Mouse (Mus musculus): ENCODE results near the gene Rassf8.

Gene Rassf8

DNA sequence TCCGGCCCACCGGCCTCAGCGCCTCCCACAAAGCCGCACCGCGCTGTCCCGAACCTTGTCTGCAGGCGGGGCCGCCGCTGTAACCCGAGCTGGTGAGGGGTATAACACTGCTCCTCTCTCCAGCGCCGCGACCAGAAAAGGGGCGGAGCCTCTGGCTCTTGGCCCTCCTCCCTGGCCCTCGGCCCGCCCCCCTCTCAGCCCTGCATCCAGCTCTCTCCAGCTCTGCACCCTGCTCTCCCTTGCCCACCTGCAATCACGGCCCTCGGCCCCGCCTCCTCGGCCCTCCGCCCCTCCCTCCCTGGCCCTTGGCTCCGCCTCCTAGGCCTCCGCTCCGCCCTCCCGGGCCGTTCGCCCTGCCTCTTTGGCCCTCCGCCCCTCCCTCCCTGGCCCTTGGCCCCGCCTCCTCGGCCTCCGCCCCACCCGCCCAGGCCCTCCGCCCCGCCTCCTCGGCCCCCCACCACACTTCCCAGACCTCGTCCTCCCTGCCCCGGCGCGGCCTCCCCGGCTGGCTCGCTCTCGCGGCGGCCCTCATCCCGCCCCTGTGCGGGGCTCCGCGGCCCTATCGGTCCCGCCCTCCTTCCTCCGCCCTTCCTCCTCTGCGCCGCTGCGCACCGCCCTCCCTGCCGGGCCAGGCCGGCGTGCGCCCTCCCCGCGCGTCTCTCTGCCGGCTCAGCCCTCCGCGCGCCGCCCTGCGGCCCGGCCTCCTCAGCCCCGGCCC lies at the start of gene Rassf8:
Gene Rassf8, plus strand, starts transcription at position 617 of the 718 bp plus-strand sequence.
- DNase-seq (ENCODE audit: low spot score in 2 of 2): peak; percentile 71 to 73

DNA sequence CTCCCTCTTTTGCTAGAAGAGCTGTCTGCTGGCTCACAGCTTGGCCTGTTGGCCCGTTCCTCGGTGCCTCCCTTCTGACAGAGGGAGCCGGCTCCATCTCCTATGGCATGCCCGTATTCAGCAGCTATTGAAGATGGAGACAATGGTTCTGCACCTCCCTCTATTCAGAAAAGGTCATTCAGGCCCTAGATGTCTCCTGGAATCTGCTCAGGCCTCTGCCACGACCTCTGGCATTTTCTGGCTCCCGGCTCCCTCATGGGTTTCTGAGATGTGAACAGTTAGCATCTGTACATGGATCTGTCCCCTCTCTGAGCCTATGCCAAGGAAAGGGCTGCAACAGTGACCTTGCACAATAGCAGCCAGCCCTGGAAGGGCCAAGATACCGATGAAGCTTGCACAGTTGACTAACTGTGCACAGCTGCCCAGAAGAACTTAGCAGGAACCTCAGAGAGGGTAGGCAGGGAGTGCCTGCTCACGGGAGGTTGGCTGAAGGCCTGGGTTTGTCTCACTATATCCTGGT lies 45.5 kb upstream of the Rassf8 start:
- DNase-seq (ENCODE audit: low spot score in 2 of 2): no peak

DNA sequence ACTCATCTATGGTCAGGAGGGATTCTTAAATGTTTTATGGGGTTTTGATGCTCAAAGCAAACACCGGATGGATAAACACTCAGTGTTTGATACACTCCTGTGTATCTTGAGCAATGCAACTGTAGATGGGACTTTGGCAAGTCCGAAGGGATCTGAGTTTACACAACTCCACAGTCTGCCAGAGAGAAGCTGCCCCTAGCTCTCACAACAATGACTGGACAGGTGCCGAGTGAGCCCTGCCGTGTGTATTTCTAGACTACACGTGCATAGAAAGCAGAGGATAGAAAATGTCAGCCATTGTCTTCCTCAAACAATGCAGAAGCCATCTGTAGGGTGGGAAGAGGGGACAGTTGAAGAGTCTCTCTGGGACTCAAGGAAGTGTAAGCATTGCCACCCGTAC lies 42.9 kb upstream of the Rassf8 start:
- DNase-seq (ENCODE audit: low spot score in 2 of 2): no peak

DNA sequence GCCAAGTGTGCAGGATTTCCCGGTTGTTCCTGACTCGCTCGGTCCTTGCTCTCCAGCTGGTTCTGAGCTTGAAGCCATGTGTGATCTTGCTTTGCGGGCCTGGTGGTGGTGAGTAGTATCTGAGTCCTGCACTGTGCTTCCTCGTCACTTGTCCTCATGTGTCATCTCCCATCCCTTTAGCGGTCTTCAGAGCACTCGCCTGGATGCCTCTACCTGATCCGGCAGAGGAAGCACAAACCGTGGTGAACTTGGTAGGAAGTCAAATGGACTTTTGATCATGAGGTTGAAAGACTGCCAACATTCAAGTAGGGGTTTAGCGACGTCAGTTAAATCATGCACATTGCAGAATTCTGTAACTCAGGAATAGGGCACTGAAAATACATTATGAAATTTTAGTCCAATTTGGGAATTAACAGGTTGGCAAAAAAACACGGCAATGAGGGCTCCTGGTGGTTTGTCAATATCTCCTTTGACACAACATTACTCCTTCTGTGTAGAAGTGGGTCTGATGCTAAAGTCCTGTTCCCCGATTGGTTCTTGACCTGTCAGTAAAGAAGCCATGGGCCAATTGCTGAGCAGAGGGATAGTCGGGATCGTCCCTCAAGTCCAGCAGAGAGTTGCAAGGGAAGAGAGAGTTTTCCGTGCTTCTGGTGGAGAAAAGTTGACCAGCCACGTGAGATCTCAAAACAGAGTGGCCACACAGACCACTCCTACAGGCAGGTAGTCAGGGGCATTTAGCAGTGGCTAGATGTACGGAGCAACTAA lies 36.4 kb upstream of the Rassf8 start:
- no peak for DNase-seq (ENCODE audit: low spot score in 2 of 2)

DNA sequence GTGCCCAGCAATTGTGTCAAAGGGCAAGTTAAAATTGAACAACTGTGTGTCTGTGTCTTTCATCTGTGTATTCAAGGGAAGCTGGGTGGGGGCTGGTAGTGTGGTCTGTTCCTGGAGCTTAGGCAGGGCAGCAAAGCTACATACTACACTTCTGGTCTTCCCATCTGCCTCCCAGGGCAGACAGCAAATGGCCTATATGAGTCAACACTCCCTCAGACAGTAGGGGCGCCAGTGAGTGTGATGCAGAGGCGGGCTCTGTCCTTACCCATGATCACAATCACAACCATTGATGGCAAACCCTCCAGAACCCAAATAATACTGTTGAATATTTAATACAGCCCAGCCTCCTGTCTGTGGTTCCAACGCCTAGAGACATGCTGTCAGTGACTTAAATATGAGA lies 35.8 kb upstream of the Rassf8 start:
- DNase-seq (ENCODE audit: low spot score in 2 of 2): no peak

DNA sequence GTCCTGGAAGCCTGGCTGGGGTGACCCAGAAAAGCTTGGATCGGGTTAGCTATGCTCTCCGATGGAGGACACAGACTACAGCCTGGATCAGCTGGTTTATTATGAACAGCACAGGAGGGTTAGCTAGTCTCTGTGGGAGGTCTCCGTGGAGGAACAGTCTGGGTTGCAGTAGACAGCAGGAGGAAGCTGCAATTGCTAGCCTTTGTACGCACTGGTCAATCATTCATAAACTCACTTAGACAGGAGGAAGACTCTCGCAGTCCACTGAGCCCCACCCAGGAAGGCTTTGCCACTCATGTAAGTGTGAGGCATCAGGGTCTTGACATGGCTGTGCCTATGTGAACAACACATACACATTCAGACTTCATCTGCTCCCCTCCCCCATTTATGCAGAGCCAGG lies 35.2 kb upstream of the Rassf8 start:
- DNase-seq (ENCODE audit: low spot score in 2 of 2): no peak

DNA sequence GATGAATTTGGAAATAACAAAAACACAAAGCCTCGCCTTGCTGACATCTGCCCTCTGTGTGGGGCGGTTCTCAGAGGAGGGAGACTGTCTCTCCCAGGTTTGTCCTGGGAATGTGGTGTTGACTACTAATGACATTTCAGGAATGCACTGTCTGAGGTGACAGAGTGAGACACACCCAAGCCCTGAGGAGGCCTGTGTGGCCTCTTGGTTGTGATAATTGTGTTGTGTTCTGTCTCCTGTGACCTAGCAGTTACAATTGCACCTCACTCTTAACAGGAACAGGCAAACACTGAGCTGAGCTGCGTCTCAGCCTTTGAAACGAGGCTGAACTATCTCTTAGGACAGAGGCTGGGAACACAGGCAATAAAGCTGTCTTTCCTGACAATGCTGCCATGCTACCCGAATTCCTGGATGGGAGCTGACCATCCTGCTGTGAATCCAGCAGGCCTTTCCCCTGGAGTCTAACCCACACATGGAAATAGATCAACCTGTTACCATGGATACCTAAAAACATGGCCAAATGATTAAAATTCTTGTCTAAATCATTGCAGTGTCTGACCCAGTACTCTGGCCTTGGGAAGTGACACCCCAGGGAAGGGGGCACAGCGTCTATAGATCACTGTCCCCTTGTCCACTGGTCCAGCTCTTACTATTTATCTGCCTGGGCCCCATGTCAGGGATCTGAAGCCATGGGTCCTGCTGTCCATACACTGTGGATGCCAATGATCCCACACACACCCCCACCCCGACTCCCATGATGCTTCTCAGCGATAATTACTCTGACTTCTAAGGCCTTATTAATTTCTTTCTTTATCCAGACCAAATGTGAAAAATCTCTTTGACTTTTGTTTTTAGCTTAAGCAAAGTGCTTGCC lies 33.1 kb upstream of the Rassf8 start:
- DNase-seq (ENCODE audit: low spot score in 2 of 2): no peak

DNA sequence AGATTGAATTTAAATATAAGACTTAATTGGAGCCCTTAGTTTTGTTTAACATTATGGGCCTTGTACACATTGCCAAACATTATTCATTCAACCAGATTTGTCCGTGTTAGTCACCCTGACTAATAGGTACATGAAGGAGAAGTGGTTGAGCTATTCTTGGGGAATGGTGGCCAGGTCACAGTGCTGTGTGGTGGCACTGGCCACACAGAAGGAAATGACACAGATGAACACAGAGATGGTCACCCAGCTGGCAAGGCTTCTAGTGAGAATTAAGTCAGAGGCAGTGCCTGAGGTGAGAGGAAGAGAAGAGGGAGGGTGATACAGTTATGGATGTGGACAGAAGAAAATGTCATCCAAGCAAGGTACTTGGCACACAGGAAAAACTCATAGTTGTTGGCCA lies 32.4 kb upstream of the Rassf8 start:
- DNase-seq (ENCODE audit: low spot score in 2 of 2): no peak

DNA sequence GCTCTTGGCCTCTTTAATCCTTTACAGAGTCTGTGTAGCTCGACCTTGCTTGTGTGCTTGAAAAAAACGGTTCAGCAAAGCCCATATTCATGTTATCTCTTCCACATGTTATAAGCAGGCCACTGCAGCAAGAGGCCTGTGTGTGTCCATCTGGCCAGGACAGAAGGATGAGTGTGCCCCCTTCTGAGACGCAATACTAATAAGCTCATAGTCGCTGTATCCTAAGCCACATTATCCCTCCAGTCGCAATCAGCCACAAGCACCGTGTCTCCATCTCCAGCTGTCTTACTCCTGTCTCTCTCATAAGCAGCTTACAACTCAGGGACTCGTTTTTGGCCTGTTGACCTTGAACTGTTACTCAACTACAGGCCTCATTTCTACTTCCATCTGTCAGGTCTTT lies 24.0 kb upstream of the Rassf8 start:
- no peak for DNase-seq (ENCODE audit: low spot score in 2 of 2)

DNA sequence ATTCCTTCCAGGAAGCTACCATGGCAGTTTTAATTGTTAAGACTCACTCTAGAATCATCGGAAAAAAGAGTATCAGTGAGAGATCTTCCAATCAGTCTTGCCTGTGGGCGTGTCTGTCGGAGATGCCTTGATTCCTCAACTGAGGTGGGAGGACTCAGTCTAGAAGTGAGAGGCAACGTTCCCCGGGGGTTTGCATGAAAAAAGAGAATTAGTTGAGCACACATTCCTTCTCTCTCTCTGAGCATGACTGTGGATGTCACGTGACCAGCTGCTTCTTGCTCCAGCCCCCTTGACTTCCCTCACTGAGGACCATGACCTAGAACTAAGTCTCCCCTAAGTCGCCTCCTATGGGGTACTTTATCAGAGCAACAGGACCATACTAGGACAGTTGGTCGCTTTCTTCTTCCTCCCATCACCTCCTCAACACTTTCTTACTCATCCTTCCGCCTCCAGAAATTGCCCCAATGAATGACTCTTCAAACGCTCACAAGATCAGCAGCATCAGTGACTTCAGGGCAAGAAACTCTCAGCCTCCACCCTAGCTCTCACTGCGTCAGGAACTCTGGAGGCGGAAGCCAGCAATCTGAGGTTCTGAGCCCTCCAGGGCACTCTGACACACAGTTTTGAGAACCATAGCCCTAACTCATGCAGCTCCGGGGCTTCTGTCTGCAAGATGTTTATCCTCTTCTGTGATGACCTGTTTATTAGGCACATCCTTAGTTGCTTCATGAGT lies 23.3 kb upstream of the Rassf8 start:
- DNase-seq (ENCODE audit: low spot score in 2 of 2): no peak

DNA sequence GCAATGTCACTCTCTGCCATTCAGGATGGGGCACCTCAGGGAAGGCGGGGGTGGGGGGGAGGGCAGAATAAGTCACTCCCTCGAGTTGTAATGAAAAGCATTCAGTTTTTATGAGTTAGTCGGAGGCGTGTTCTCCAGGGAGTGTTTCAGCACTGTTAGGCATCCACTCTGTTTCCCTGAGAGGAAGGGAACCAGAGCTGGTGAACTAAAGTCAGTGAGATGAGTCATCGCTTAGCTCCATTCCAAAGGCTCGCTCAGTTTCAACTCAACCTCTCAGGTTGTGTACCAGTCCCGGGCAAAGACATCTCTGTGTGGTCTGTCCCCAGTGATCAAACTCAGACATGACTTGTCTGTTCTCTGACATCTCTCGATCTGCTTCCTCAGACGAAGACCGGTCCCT lies 20.7 kb upstream of the Rassf8 start:
- DNase-seq (ENCODE audit: low spot score in 2 of 2): no peak

DNA sequence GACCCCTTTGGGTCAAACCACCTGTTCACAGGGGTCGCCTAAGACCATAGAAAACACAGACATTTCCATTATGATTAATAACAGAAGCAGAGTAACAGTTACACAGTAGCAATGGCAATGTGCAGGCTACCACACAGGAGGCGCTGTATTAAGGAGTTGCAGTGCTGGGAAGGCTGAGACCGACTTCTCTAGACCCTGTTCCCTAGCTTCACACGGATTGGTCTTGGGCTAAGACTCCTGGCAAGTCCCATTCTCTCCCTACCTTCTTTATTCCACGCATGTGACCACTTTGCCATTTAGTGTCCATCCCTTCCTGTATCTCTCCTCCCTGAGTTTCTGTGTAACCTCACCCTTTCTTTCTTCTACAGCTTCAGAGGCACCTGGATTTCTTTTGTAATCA lies 19.6 kb upstream of the Rassf8 start:
- DNase-seq (ENCODE audit: low spot score in 2 of 2): no peak

DNA sequence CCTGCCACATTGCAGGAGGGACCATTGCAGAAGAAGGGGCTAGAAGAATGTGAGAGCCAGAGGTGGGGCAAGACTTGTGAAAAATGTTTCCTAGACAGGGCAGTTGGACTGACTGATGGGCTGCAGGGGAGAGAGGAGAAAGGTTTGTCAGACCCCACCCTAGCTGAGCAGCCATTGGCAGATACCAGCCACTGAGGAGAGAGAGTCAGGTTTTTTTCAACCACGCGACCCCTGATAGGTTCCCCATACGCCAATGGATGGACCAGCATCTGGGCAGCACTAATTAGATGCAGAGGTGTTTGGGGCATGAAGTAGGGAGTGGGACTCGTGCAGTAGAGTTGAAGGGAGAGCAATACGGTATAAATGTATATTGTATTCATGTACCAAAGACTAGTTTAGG lies 13.7 kb upstream of the Rassf8 start:
- DNase-seq (ENCODE audit: low spot score in 2 of 2): no peak

DNA sequence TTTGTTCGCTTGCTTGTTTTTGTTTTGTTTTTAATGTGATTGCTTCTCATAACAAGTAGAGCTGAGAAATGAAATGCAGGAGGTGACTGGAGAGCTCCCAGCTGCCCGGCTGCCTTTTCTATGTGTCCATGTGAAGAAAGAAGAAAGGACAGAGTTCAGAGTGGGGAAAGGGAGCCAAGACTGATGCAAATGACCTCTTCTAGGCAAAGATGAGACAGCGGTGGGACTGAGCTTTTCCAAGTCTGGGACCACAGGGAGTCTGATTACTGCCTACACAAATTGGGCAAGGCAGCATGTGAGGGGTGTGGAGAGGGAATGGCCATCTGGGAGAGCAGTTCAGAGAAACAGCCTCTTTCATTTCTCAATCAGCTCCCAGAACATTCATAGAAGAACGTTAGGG lies 13.3 kb upstream of the Rassf8 start:
- DNase-seq (ENCODE audit: low spot score in 2 of 2): no peak

DNA sequence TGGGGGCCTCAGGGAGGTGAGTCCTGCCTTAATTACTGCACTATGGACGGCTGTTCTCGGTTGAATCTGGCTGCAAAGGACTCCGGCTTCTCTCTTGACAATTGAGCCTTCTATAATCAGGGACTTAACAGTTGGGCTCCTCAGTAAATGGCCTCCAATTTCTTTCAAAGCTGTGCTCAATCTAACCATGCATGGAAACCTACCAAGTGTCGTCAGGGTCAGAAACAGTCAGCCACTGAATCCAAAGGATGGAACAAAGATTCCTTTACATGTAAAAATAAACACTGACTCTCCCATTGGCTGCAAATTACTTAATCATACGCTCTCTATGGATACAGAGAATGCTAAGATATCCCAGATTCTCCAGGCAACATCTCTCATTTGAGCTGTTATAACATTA lies 12.6 kb upstream of the Rassf8 start:
- DNase-seq (ENCODE audit: low spot score in 2 of 2): no peak

DNA sequence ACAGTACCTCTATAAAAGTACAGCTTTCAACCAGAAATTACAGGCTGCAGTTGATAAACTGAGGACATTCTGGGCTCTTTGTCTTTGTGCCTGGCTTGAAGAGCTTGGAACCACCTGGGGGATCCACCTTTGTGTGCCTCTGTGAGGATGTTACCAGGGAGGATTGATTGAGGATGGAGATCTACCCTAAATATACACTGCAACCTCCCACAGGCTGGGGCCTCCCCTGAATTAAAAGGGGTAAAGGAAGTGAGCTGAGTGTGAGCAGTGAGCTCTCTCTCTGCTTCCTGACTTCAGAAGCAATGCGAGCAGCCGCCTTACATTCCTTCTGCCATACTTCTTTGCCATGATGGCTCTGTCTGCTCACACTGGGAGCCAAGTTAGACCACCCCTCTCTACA lies 10.4 kb upstream of the Rassf8 start:
- peak in 1 of 2 experiments; percentile 11 for DNase-seq (ENCODE audit: low spot score in 2 of 2)

DNA sequence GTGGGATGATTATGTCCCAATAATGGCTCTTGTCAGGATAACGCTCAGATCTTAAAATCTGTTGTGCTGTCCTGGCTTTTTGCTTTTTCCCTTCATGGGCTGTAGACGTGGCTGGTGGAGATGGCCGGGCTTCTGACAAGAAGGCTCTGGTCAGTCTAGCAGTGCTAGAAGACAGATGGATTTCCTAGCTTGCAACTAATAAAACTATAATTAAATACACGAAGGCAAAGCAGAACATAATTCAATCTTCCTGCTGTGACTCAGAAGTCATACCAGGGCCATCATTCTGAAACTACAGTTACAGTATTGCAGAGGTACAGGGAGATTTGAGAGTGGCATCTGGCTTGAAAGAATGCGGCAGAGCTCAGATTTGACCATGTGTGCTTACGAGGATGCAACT lies 7.3 kb upstream of the Rassf8 start:
- no peak for DNase-seq (ENCODE audit: low spot score in 2 of 2)

DNA sequence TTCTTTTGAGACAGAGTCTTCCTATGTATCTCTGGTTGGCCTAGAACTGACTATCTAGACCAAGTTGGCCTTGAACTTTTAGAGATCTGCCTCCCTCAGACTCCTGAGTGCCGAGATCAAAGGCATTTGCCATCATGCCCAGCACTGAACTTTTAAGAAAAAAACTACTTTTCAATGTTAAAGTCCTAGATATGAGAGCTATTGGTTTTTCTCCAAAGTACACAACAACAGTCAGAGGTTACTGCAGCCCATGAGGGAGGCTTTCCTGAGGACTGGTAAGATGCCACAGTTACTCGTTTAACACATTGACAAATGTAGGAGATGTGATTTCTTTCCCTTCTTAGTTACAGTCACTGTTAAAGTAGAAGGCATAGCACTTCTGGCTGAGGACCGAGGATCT lies 6.5 kb upstream of the Rassf8 start:
- DNase-seq (ENCODE audit: low spot score in 2 of 2): no peak

DNA sequence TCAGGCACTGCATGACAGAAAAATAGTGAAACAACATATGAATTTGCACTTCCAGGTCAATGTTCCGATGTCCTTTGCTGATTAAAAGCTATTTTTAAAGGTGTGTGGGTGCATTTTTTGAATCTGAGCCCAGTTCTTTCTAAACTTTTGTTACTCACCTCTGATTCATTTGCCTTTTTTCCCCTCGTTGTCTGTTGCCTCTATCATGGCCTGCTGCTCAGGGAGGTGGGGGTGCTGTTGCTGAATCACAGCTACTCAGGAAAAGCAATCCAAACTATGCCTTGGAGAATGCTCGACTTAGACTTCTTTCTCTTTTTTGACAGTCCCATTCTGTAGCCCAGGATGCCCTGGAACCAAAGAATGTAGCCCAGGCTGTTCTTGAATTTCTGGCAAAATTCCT lies 1.3 kb upstream of the Rassf8 start:
- DNase-seq (ENCODE audit: low spot score in 2 of 2): no peak

DNA sequence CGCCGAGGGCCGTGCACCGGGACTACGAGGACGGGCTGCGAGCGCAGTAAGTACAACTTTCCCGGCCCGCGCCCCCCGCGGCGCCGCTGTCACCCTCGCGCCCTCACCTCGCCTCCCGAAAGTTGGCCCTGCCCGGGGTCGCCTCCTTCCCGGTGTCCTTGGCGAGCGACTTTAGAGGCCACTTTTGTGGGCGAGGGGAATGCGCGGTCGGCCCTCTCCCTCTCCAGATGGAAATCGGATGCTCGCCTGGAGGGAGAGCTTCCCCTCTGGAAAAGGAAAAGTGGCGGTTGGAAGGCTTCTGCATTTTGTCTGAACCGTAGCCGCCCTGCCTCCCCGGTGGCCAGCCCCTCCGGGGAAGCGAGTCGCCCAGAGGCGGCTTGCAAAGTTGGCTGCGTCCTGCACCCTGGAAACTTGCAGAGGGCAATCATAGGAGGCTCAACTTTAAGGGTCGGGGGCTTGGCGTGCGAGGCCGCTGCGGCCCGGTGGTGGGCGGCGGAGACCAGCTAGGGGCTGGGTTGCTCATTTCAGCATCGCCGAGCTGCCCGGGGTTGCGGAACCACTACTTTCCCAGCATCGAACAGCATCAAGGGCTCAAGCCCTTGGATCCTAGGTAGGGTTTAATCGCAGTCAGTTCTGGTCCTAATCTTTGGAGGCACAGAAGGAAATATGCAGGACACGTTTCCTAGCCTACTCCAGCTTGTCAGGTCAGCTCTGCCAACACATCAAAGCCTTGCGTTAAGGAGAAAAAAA lies 548 bp downstream of the Rassf8 start:
- peak; percentile 32 to 43 for DNase-seq (ENCODE audit: low spot score in 2 of 2)

Measured in thymus, postnatal 10 days (tissue).